Mouse (Mus musculus) fat pad, adult 2 months (tissue): Measurements from ENCODE around the gene Nr5a2.

Experiments used
- DNase-seq: peaks from one replicate; pipeline ENCODE4 v3.0.0-alpha.2; 2011; ENCODE audit warnings: low read depth, low spot score; ENCODE audit errors: extremely low read depth

Gene Nr5a2

DNA sequence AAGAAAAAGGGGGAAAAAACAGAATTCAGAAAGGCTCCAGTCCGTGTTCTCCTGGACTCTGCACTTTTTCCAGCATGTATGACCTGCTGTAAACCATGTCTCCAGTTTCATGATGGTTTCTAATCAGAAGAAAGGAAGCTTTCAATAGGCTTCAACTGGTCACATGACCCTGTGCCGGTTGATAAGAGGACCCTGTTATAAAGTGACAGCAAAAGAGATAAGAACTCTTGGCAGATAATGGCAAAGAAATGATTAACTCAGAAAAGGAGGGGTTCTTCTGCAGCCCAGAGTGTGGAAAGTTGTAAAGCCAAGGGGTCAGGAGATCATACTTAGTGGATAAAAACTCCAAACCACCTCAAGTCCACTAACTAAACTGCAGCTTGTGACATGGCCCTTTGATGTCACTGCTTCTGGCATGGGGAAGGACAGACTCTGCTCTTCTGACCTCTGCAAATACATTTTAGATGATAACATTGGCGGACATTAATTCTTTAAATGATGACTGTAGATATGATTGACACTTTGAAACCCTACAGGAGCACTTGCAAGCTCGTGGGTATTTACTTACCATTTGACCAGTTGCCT lies at the start of gene Nr5a2:
Nr5a2 (minus strand) TSS at position 21 of the 585 bp plus-strand sequence.
- DNase-seq: no peak

DNA sequence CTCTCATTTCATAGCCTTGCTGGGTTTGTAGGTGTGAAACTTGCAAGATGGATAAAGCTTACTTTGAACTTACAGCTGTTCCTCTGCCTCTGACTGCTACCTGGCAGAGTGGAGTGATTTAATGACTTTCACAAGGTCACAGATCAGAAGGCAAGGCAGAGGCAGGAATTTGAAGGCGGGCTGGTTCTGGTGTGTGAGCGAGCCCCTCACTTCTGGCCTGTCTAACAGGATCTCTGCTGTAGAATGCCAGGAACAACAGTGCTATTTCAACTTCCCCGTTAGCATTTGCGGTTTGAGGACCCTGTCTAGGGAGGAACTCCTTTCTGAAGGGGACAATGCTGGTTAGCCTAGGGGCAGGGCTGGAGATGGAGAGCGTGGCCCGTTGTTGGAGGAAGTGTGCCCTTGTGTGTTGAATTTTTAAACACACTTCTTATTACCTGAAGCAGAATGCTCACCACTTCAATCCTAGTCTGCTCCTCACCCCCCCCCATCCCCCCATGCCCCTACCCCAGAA lies 48.5 kb upstream of the Nr5a2 start:
- no peak for DNase-seq

DNA sequence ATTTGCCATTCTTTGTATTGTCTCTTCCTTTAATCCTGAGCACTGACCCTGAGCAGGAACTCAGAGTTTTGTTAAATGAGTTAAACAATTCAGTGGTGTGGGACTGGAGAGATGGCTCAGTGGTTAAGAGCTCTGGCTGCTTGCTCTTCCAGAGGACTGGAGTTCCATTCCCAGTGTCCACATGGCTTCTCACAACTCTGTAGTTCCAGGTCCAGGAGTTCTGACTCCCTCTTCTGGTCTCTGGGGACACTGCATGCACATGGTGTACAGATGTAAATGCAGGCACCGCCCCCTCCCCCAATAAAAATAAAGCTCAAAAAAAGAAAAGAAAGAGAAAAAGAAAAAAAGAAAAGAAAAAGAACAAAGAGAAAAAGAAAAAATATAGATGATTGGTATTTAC lies 43.6 kb upstream of the Nr5a2 start:
- no peak for DNase-seq

DNA sequence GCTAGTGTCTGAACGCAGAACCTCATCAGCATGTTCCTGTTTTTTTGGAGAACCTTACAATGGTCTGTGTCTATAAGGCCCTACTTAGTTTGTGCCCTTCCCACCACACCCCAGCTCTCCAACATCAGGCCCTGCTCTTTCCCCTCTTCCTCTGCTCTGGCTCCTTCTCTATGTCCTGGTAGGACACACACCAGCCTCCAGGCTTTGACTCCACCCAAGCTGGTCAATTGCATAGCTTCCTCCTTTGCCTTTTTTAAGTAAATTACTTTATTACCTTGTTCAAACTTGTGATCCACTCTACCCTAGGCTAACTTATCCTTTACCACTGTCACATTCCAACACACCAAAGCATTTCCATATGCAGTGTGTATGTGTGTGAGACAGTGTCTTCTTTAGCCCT lies 42.9 kb upstream of the Nr5a2 start:
- no peak for DNase-seq

DNA sequence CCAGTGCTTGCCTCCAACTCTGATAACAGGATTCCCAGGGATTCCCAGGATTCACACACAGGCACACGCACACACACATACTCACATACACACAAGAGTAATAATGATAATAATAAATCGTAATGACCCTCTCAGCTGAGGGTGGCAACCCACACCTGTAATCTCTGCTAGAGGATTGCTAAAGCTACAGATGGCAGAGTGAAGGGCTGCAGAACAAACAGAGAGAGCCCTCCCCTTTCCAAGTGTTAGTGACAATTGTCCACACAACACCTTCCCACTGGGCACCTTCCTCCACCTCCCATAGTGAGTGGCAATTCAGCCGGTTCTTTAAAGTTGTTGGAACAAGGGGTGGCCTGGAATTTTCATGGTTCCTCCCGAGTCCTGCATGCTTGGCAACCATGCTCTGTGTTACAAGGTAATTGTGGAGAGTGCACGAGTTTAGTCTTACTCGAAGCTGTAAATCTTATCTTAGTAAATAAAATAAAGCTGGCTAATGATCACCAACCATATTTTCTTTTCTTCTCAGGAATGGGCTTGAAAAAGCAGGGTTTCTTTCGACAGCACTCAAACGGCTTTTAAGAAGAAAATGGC lies 31.6 kb upstream of the Nr5a2 start:
- DNase-seq: no peak

DNA sequence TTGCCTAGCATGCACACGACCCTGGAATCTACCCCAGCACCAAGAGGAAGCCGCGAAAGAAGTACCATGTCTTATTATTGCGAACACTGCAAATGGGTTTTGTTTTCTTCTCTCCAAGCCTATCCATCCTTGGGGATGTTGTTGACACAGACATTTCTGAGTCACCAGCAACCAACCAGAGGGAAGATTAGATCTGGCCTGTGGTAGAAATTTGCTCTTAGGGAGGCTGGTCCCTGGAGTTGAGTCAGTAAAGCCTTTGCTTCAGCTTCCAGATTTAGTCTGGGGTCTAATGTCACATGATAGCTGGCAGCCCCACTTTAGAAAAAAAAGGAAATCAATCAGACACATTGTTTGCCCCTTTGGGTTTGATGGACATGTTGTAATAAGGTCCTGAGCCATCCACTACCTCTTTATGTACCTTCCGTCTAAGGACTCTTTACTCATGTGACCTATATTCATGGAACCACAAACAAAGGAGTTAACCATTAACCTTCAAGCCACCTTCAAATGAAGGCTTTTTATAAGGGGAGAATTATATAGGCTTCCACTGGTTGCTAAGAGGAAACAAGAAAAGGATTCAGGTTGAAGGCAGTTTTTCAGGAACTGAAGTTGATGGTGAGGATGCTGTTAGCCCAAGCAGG lies 20.1 kb upstream of the Nr5a2 start:
- no peak for DNase-seq

DNA sequence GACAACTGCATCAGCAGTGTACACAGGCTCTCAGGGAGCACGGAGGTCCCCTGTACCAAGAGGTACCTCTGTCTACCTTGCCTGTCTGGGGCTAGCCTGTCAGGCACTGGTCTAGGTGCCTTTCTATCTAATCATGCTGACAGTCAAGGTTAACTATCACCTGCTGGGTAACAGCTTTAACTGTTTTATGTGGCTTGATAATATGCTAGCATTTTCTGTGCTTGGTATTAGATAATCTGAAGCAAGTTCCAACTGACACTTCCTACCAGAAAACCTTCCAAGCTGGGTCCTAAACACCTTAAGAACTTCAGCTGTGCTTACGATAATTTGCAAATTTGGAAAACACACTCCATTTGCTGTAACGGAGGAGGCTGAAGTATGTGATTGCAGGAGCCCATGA lies 17.6 kb upstream of the Nr5a2 start:
- DNase-seq: no peak

DNA sequence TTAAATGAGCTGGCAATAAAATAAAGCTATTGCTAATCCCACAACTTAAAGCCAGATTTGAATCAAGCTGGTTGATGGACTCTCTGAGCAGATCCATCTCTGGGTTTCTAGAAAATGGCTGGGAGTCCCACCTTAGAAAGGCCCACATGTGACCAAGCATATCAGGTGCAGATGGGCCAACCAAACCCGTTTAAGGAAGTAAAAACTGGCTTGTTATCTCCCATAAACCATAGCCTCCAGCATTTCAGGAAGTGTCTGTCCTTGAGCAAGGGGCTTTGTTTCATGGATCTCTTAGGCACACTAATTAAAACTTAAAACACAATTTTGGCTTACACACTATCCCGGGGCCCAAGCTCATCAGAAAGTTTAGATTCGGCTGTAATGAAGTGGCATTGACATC lies 13.8 kb upstream of the Nr5a2 start:
- DNase-seq: no peak

DNA sequence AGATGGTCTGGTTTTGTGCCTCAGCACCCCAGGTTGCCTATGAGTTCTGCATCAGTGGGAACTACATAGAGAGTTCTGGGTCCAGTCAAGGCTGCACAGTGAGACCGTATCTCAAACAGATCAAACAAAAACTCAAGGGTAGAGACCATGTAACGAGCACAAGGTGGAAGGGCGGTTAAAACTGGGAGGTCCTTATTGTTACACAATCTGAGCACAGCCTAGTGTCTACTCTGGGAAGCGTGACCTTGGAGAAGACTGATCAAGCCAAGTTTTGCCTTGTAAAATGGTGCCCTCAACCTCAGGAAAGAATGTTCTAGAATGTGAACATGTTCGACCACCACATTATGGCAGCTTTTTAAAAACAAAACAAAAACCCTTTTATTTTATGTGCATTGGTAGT lies 12.8 kb upstream of the Nr5a2 start:
- no peak for DNase-seq

DNA sequence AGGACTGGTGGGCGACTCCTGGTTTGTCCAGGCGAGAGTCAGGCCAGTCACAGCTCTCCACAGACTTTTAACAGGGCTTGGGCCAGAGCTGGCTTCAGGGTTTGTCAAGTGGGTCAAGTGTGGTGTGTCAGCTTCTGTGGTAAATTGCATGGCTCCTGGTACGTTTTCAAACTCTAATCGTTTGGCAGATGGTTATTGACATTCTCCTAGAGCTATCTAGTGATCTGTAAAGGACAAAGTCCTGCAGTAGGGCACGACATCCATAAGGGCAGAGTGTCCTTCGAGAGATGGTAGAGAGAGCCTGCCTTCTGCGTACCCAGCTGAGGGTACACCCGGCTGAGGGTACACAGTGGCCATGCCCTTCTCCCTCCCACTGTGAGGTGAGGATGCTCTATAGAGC lies 10.7 kb upstream of the Nr5a2 start:
- no peak for DNase-seq

DNA sequence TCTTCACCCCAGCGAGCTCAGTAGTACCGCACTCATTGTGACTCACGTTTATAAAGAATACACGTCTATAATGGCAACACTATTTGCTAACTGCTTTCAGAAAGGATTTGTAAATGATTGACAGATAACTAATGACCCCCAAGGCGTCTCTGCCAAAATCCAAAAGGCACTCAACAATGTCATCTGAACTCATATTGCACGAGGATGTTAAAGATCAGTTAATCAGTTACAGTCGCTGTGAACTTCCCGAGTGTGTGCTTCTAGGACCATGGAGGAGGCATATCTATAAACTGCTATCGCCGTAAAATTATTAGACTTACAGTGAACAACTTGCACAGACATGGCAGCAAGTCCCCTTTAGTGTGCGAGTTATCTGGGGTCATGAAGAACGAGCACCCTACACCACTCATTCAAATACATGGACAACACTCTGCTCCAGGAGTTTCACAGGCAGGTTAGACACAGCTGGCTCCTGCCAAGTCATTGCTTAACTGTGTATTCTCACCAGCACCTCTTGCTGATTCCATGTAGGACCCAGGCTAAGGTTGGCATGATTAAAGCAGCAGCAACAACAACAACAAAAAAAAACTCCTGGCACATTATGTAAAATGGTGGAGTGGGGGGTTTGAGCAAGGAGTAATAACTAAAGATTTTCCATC lies 6.6 kb upstream of the Nr5a2 start:
- DNase-seq: no peak

DNA sequence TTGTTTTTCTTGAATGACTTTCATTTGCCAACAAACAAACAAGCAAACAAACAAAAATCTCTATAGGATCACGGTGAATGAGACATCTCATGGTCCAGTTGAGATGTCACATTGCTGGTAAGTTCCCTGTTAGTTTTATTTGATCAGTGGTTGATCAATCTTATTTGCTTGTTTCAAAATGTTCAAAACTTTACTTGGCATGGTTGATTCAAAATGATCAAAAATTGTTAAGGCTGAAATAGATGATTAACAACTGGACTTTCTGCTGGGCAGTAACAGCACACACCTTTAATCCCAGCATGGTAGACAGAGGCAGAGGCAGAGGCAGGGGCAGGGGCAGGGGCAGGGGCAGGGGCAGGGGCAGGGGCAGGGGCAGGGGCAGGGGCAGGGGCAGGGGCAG lies 757 bp downstream of the Nr5a2 start:
- DNase-seq: no peak

DNA sequence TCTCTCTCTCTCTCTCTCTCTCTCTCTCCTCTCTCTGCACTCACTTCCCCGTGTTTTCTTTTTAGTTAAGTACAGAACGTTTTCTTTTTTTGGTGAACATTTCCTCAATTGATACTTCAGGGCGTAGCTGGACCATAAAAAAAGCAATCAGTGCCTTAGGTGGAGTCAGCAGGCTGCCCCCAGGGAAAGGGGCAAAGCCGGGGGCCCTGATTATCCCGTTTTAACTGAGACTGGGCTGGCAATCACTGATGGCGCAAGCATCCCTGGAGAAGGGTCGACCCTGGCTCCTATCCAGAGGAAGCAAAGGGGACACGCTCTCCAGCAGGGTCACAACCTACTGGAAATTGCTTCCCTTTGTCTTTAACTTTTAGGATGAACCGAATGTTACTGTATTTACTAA lies 1.6 kb downstream of the Nr5a2 start:
- DNase-seq: no peak

DNA sequence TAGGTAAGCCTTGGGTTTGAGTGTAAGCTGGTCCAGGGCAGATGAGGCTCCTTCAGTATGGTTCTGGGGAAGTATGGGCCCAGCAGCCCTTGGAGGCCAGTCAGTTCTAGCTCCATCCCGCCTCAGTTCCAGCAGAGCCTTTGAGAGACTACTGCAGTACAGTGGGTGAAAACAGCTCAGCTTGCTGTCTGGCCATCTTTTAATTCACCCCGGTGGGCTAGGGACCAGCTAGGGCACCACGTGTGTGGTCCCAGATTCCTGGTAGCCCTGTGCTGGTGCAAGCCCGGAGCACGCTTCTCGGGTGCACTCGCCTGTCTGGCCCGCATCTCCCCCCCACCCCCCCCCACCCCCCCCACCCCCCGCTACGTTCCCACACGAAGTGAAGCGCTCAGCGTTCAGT lies 2.1 kb downstream of the Nr5a2 start:
- DNase-seq: no peak

DNA sequence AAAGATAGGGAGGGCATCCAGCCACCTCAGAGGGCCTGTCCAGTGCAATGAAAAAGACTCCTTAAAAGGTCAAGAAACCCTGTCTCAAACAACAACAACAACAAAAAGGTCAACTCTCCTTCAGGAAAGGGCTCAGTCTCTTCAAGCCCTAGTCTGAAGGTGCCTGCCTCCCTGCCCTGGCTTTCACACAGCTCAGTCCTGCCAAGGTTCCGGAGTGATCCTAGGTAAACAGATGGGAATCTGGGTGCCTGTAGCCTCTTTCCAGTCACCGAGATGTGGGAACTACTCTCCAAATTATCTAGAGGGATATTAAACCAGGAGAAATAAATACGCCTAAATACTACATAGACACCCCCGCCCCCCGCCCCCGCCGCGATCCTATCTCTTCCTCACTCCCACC lies 2.6 kb downstream of the Nr5a2 start:
- DNase-seq: no peak

DNA sequence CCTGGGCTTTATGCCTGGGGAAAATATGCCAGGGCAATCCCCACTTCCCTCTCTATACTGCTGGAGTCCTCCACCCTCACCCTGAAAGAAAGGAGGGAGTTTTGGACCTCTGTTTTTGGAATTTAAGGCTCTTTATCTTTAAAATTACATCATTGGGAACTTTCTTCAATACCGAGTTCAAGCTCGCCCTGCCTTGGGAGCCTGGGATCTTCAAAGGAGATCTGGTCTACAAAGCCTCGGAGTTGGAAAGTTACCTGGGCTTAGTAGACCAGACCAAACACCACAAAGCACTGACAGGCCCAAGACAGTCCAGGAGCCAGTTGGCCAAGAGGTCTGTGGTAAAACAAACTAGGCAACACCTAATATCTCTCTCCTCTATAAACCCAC lies 6.1 kb downstream of the Nr5a2 start:
- no peak for DNase-seq

DNA sequence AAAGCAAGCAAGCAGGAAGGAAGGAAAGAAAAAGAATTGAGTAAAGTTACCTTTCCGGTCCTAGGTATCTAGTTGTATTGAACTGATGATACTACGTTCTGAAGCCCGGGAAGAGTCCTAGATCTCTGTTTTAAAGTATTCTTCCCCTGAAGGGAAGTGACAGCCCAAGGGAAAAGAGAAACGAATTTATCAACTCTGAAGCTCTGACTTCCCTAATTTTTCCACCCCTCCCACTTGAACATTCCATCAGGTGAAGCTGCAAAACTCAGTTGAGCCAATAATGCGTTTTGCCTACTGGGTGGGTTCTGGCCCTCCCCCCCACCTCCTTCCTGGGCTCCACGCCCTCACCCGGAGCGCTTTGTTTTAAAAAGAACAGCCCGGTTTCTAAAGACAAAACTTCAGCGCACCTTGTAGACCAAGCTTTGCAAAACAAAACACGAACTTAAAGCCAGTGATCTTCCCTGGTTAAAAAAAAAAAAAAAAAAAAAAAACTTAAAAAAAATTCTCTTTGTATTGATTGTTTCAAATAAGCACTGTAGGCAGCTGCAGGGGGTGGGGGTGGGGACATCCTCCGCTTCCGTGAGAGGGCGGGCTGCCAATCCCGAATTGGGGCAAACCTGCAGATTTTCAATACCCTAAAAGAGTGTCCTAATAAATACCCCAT lies 6.7 kb downstream of the Nr5a2 start:
- DNase-seq: no peak

DNA sequence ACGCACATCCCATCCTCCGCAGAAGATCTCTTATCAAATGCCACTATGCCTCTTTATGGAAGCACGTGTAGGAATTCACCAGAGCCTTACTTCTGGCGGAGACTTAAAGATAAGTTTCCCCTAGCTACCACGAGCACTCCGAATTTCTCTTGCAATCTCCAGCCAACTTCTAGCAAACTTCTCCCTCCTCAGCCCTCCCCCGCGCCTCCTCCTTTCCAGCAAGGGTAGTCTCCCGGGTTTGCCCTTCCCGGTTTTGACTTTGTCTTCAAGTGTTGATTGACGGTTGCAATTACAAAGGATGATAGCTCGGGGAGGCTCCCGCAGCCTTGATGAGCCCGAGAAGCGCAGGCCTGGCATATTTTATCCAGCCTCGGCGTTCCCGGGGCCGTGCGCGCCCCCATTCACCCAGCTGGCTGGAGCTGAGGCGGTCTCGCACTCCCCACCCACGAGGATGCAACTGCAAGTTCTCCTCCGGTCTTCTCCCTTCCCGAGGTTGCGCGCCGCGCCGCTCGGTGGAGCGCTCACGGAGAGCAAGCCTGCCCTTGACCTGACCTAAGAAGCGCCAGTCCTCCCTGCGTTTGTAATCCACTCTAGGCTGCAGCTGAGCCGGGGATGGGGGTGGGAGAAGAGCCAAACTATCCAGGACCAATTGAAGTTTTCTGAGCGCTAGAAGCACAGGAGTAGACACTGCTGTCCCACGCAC lies 7.5 kb downstream of the Nr5a2 start:
- no peak for DNase-seq

DNA sequence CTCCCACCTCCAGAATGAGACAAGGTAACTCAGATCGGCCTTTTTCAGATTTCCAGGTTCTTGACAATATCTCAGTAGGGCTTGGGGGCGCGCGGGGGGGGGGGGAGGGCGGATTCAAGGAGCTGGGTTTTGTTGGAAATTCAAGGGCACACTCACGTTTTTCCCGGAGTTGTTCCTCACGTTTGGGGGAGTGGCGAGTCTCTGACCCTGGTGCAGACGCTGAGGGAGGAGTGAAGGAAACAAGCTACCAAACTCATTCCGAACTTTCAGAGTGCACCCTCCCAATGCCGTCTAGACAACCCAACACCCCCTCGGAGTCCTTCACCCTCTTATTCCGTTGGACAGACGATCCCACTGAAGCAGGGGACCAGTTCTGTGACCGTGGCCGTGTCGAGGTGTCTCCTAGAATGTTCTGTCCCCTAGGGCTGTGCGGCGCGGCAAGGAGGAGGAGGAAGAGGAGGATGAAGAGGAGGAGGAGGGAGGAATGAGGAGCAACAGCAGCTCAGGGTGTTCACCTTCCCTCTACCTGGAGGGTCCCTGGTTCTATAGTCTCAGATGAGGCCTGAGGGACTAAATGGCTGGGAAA lies 8.2 kb downstream of the Nr5a2 start:
- DNase-seq: no peak

DNA sequence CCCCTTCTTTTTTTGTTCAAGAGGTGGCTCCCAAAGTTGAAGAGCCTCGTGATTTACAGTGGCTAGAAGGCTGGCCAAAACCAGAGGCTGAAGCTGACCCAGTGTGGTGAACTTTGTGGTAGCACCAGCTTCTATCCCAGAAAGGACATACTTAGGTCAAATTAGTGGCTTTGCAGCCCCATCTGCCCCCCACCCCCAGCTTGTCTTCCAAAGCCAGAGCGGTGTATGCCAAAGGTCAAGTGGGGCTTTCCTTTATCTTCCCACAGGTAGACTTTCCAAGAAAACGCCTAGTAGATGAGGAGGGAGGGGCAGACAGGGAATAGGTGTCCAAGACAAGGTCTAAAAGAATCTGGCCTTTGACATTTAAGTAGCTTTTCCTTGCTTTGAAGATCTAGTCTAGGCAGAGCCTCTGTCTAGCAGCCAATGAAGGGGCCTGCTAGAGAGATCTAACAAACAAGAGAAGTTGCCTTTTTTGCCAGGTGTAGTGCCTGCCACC lies 9.0 kb downstream of the Nr5a2 start:
- no peak for DNase-seq
